Mouse (Mus musculus): ENCODE results near the gene Ncln.
A peak's percentile ranks its signal among the peaks of the same experiment; 100 is the strongest.

Gene Ncln

DNA sequence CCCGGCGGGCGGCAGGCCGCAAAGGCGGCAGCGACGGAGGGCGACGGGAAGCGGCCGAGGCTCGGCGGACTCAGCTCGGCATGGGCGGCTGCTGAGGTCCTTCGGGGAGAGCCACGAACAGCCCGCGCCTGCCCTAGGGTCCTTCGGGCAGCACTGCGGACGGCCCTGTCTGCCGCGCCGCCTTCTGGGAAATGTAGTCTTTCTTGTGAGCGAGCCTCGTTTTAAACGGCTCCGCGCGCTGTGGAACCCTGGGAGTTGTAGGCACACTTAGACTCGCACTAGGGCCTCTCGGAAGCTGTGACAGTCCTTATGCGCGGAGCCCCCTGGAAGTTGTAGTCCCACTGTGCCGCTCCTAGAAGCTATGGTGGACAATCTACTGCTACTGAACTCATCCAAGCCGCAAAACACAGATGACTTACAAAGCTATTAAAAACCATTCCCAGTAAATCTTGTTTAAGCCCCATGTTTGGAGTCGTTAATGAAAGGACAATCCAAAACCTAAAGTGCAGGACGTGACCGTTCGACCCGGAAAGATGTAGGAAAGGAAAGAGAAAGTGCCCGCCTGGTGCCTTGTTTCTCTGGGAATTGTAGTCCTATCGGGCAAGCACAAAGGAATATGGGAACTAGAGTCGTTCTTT lies at the start of gene Ncln:
Gene Ncln, minus strand, starts transcription at position 129 of the 638 bp plus-strand sequence.
- peak; percentile 99 for DNase-seq

DNA sequence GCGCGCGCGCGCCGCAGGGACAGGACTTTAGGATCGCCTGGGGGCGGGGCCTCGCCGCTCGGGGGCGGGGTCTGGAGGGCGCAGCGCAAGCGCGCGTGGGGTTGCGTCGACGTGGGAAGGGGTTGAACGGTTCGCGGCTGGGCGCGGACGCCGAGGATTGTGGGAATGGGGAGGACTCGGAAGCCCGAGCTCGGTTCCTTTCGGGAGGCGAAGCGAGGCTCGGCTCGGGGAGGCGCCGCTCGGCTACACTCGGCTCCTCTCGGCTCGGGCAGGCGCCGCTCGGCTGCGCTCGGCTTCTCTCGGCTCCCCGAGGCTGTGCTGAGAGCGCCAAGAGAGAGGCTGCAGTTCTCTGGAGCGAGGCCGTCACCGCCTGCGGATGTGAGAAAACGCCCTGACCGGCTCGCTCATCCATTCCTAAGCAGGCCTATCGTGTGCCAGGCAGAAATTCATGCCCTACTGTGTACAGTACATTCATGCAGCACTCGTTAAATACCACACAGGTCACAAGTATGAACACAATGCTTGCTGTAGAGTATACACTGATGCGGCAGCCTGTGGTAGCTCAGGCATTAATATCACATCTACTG lies 49.1 kb upstream of the Ncln start, which contains the start of gene Gna11:
Gene Gna11, minus strand, starts transcription at position 30 of the 587 bp plus-strand sequence.
- DNase-seq, result peak; percentile 99

DNA sequence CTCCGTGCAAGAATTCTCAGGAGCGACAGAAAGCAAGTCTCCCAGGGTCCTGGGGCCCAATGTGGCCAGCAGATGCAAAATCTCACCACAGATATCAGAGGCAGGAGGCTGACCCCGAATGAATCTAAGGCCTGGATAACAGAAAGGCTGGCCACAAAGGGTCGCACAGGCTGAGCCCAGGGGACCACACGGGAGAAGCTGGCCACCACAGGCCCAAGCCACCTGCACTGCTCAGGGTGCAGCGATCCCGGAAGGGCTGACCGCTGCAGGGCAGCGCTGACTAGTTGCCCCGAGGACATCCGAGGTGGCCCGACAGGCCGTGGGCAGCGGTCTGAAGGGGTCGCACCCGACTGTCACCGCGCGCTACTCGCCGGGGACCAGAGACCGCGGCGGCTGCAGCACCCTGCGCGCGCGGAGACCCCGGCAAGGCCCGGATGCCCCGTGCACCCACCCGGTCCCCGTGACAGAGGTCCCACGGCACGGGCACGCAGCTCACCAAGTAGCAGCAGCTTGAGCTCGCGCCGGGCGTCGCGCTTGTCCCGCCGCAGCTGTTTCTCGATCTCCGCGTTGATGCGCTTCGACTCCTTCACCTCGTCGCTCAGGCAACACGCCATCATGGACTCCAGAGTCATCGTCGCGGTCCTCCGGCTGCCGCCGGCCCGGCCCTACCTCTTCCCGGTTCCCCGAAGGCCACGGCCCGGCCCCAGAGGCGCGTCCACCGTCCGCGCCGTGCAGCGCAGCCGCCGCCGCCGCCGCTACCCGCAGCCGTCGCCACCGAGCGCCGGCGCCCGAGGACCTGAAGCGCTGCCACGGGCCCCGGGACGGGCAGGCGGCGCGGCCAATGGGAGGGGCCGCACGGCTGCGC lies 48.3 kb upstream of the Ncln start:
- no peak for DNase-seq

- DNase-seq, result no peak
These were observed 47.4 kb upstream of the Ncln start for GRCm38 (mm10) chr10:81543633-81544032.

DNA sequence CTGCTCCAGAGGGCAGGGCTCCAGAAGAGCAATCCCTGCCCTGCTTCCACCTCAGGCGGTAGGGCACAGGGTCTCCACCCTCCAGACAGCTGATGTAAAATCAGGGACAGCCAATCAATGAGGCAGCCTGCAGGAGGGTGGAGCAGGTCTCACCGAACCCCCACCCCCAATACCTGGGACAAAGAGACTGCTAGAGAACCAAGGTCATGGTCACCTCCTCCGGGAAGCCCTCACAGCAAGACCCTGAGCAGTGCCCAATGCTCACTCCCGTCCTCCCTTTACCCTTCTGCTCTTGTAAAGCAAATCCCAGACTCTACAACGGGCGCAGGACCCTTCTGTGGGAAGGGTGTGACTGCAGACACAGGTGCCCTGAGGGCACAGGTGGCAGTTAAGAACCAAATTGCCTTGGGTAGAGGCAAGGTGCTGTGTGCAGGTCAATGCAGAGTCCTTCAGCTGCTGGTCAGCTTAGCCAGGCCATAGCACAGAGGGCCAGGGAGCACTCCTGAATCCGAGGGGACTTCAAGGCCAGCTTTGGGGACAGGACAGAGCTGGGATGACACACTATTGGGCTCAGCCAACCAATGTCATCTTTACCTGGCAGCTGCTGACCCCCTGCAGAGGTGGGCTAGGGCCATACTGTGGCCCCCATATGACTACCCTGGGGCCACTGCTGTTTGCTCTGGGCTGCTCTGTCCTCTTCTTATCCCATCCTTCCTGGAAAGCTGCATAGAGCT lies 46.7 kb upstream of the Ncln start:
- no peak for DNase-seq

- no peak for DNase-seq
These were observed 45.6 kb upstream of the Ncln start for GRCm38 (mm10) chr10:81541803-81542202.

- no peak for DNase-seq
These were observed 45.2 kb upstream of the Ncln start for GRCm38 (mm10) chr10:81541363-81541762.

DNA sequence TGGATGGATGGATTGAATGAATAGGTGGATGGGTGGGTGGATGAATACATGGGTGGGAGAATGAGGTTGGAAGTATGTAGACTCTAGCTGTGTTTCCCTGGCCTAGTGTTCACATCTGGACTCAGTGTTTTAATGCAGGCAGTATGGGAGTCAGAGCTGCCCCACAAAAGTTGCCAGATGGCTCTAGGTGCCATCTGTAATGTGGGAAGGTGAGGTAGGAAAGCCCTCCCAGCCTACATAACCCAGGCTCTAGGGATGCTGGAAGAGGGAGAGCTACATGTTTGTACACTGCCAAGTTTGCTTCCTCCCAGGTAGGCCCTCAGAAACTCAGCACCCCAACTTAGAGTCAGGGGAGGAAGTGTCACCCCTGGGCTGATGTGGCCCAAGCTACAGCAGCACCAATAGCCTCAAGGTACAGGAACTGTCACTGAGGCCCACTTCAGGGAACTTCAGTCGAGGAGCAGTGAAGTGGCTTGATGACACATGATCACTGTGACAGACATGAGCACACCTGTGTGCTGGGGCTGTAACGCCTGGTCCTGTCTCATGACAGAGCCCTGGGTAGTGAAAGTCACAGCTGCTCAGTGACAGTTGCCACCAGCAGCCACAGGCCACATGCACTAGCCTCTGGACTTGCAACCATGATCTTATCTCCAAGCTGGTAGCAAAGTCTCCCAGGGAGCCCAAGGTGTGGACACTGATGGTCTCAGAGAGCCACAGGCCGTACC lies 42.3 kb upstream of the Ncln start:
- no peak for DNase-seq

DNA sequence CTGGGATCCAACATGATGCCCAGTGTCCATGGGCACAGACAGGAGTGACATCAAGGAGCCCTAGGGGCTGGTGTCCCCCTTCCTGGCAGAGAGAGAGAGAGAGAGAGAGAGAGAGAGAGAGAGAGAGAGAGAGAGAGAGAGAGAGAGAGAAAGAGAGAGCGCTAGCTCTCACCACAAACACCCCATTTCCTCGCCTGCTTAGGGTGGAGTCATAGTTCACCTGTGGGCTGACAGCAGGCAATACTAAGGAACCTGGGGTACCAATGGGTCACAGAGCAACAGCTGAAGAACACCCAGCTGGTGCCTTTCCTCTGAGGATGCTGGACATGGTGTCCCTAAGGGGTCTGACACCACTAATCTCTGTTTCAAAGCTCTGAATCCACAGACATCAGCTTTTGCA lies 41.2 kb upstream of the Ncln start:
- DNase-seq, result no peak

GRCm38 (mm10) chr10:81536734-81537133 lies 40.5 kb upstream of the Ncln start:
- no peak for DNase-seq

DNA sequence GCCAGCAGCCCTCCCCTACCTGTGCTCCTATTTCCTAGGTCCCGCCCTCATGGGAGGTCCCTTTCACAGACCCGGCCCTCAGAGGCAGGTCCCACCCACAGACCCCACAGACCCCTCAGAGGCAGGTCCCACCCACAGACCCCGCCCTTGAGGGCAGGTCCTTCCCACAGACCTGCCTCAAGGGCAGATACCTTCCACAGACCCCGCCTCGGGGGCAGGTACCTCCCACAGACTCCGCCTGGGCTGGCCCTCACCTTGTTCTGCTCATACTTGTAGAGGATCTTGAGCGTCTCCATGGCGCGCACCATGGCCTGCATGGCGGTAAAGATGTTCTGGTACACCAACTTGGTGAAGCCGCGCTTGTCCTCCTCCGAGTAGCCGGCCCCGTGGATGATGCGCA lies 38.6 kb upstream of the Ncln start:
- no peak for DNase-seq

GRCm38 (mm10) chr10:81526779-81527178 lies 30.6 kb upstream of the Ncln start:
- DNase-seq, result peak; percentile 72

DNA sequence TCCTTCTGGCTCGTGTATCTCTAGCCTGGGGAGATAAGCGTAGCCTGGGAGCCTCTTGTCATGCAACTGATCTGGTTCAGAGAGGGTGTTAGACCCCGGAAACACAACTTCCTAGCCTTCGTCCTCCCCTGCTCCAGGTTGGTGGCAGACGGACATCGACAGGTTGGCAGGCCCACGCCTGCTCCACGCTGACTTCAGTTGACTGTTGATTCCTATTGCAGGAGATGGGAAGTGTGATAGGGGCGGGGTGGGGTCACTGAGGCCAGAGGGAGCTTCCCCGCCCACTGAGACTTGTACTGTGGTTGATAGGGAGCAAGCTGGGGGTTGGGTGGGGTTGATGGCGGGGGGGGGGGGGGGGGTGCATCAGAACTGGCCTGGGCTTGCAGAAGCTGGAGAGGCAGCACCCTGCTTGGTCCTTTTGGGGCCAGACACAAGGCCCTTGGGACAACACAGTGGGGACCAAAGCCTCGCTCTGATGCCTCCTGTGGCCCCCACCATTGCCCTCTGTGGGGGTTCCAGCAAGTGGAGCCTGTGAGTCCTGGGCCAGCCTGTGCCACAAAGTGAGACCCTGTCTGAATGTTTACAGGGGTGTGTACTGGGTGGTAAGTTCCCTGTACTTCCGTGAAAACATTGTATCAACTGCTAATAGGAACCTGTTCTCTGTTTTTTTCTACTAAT lies 29.0 kb upstream of the Ncln start:
- no peak for DNase-seq

DNA sequence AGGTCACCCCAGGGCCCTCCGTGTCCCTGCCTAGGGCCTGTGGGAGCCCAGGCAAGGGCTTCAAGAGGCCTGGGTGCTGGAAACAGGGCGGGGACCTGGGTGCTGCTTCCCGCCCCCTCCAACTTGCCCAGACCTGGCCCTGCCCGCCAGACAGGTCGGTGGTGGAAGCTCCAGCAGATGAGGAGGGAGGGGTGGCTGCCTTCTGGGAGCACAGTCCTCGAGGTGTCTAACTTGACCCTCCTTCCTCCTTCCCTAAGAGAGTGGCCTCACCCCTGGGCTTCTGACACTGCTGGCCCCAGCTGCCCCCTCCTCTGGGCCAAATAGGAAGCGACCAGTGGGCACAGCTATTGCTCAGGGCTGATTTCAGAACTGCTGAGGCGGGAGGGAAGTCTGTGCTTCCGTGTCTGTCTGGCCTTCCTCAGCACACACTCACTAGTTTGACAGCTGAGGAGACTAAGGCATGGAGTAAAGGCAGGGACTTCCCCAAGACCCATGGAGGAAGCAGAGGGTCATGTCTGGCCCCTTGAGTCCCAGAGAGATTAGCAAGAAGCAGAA lies 27.9 kb upstream of the Ncln start, which contains the start of gene Gna15:
Gene Gna15, minus strand, starts transcription at position 175 of the 555 bp plus-strand sequence.
- no peak for DNase-seq

DNA sequence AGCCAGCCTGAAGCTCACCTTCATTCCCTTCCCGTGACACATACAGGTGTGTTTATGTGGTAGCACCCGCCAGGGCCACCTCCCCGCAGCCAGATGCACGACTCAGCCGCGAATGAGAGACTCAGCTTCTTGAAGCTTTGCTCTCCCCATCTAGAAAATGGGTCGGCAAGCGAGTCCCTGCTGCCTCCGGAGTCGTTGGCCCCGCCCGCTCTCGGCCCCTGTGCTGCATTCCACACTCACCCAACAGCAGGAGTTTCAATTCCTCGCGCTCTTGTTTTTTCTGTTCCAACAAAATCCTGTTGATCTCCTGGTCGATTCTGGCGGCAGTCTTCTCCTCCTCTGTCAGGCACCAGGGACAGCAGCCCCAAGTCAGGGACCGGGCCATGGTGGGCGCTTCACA lies 27.4 kb upstream of the Ncln start:
- DNase-seq, result no peak

DNA sequence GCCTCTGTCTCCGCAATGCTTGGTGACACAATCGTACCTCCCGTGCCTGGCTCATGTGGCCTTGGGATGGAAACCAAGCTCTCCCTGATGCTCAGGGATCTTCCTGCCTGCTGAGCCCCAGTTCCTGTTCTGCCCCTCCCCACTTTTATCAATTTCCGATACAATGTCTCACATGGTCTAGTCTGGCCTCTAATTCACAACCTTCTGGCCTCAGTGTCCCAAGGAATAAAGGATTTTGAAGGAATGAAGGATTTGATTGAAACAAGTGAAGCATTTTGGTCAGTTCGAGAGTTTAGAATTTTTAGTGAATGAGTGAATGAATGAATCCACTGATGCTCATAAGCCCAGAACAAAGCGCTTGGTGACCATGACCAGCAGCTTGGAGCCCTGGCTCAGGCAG lies 26.9 kb upstream of the Ncln start:
- no peak for DNase-seq

DNA sequence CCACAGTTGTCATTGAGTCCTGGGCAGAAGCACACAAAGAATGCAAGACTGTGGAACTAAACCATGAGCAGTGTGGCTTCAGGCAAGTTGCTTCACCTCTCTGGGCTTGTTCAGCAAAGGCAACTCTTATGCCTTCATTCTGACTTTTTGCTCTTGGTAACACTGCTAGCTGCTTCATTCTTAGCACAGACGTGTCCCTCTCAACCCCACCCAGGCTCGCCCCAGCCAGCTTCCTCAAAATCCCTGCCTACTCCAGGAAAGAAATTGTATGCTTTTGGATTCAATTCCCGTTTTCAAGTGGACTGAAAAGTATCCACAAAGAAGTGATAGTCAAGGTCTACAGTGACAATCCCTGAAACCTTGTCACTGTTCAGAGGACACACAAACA lies 23.8 kb upstream of the Ncln start:
- no peak for DNase-seq

GRCm38 (mm10) chr10:81519227-81519977 lies 23.2 kb upstream of the Ncln start:
- no peak for DNase-seq

- DNase-seq, result peak; percentile 76
These were observed 22.4 kb upstream of the Ncln start for GRCm38 (mm10) chr10:81518546-81518945.

DNA sequence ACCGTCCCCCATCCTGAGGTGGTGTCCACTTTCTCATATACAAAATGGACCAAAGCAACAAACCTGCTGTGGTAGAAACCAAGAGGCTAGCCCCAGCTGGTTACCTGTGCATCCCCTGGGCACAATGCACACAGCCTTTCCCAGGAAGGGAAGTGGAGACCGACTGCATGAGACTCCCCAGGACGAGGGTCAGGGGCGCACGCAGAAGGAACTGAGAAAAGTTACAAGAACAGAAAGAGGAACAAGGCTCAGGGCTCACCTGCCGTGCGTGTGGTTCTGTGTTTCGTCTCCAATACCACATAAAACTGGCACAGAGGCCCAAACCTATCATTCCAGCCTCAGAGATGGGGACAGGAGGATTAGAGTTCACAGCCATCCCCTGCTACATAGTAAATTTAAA lies 21.0 kb upstream of the Ncln start:
- no peak for DNase-seq

- no peak for DNase-seq
These were observed 17.6 kb upstream of the Ncln start for GRCm38 (mm10) chr10:81513798-81514197.

Data from retina, postnatal 1 day (tissue).